Mouse (Mus musculus): ENCODE data around the gene Olfr259.

Gene Olfr259

DNA sequence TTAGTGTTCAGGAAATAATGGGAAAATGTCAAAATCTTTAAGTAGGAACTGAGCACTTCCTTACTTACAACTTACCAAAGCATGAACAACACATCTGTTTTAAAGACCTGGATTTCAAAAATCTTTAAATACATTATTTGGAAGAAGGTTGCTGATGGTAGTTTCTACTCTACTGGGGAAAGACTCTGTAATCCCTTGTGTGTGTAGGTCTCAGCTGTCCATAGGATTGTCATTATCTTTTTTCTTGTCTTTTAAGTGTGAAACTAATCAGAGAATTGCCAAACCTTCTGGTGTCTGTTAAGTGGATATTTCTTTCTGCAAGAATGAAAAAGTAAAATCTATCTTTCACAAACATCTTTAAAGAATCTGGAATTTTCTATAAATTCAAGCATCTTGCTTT is at the start of gene Olfr259:
Gene Olfr259, minus strand, starts transcription at position 101 of the 400 bp plus-strand sequence.
- DNase-seq (ENCODE audit: low spot score): no peak

DNA sequence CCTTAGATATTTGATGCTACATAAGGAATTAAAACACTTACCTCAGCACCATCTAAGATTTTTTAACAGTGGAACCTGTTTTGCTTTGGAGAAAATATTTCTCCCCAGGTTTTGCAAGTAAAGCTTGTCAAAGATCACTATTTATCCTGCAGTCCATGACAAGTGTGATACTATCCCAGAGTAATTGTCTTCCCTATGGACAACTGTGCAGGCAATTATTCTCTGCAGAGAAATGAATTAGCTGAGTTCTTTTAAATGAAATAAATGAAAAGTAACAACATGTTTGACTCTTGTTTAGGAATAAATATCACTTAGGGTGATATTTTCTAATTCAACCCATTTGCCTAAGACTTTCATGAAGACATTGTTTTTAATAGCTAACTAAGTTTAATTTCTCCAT is 38.2 kb upstream of the Olfr259 start, which contains the start of gene Olfr1111:
Gene Olfr1111, minus strand, starts transcription at position 101 of the 400 bp plus-strand sequence.
- DNase-seq (ENCODE audit: low spot score): no peak

DNA sequence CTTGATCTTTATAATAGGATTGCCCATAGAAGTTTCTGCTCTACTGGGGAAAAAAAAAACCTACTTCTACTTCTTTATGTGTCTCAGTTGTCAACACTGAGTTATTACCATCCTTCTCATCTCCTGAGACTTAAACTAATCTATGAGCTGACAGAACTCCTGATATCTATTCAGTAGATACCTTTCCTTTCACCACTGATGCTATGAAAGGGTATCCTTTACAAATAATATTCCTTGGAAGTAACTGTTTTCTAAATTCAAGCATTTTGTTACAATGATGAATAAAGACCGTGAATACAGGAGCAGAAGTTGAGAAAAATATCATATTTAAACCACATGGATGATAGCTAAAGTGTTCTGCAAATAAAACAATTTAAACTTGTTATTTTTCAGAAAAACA is 25.8 kb upstream of the Olfr259 start, which contains the start of gene Olfr1110:
Gene Olfr1110, minus strand, starts transcription at position 101 of the 400 bp plus-strand sequence.
- no peak for DNase-seq (ENCODE audit: low spot score)

DNA sequence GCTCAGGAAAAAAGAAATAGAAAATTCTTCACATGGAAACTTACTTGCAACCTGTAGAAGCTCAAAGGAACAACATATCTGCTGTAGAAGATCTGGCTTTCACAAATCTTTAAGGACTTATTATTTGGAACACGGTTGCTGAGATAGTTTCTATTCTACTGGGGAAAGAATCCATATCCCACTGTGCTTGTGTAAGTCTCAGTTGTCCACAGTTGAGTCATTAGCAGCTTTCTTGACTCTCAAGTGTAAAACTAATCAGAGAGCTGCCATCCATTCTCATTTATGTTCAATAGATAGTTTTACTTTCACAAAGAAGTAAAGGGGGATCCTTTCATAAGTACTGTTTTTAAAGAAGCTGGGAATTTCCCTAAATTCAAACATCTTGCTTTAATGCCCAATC is 18.5 kb downstream of the Olfr259 start, which contains the start of gene Olfr1109:
Gene Olfr1109, minus strand, starts transcription at position 101 of the 400 bp plus-strand sequence.
- DNase-seq (ENCODE audit: low spot score): no peak

DNA sequence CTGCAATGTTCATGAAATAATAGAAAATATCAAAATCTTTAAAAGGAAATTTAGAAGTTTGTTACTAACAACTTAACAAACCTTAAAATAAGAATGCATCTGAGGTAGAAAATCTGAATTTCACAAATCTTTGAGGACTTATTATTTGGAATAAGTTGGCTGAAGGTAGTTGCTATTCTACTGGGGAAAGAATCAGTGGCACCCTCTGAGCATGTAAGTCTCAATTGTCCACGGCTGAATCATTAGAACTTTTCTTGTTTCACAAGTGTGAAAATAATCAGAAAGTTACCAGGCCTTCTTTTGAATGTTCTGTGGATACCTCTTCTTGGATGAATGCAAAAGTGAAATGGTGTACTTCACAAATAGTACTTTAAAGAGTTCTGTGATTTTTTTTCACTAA is 38.6 kb downstream of the Olfr259 start, which contains the start of gene Olfr1107:
Gene Olfr1107, minus strand, starts transcription at position 101 of the 400 bp plus-strand sequence.
- no peak for DNase-seq (ENCODE audit: low spot score)

Data from layer of hippocampus, adult 9-10 months (tissue).